Mouse (Mus musculus) G1E-ER4 (cell line): ENCODE results near the gene Isg20. TPM values are rescaled to one million over a fixed set of nuclear protein-coding genes. Genes with fewer than 3 reads are reported as not detected.

Source experiments
- GATA1 ChIP-seq: IDR thresholded peaks from one replicate; pipeline ENCODE4 v1.8.0; 2012; ENCODE audit warnings: low read length, inconsistent platforms
- polyA plus RNA-seq: library from polyadenylated mRNA; stranded (reverse); fragments of >175 nt; gene quantifications from 2 replicates; pipeline ENCODE4 v1.2.3, GENCODE M21; 2012

Isg20 gene
- polyA plus RNA-seq, 1 experiment, result 2.0 TPM

- no peak for TF ChIP-seq GATA1
Measured at GRCm38 (mm10) chr7:78893917-78894316, 19.3 kb upstream of the Isg20 start.

DNA sequence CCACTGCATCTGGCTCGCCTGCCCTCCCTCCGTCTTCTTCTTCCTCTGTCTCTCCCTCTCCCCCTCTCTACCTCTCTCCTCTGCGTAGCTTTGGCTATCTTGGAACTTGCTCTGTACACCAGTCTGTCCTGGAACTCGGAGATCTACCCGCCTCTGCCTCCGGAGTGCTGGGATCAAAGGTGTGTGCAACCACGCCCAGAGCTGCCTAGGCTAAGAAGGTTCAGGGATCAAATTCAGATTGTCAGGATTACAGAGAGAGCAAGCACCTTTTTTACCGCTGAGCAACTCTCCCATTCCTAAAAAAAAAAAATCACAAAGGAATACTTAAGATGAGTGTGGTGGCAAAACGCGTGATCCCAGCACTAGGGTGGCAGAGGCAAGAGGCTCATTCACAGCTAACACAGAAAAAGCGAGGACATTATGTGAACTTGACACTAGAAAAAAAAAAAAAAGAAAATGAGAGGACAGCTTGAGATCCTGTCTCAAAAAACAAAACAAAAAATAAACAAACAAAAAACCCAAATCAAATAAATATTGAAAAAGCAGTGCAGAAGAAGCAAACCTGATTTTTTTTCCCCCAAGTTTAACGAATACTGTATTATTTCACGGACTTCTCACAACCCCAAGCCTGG, 18.1 kb upstream of the Isg20 start:
- TF ChIP-seq GATA1, result no peak

GRCm38 (mm10) chr7:78895653-78896333, 17.4 kb upstream of the Isg20 start, which contains the start of gene Aen:
Gene Aen, plus strand, starts transcription at chr7:78895854.
- TF ChIP-seq GATA1, result no peak

GRCm38 (mm10) chr7:78897567-78897966, 15.7 kb upstream of the Isg20 start:
- TF ChIP-seq GATA1, result no peak

DNA sequence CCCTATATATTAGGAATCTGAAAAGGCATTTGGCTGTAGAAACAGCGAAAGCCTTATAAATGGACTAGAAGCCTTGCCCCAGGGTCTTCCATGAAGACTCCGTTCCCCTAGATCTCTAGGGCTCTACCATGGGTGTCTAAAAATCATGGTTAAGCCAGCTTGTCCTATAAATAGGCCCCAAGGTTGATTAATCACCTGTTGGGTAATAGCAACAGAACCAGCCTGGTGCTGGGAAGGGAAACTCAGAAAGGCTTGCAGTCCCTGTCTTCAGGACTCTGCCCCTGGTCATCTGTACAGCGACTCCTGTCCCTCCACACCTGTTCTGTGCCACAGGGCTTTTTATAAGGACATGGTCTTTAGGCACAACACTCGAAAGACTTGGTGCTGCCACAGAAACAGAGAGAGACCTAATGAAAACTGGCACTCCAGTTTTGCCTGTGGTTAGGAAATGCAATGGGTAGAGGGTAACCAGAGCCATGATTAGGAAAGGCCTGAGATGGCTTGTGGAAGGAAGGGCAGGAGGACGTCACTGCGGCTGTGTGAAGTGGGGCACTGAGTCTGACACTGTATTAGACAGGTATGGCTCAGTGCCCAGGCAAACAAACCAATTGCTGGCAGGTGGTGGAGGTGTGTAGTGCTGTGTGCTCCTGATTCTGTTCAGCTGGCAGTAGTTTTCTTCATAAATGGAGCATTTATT, 9.9 kb upstream of the Isg20 start:
- no peak for TF ChIP-seq GATA1

GRCm38 (mm10) chr7:78904175-78904574, 9.0 kb upstream of the Isg20 start:
- TF ChIP-seq GATA1, result no peak

DNA sequence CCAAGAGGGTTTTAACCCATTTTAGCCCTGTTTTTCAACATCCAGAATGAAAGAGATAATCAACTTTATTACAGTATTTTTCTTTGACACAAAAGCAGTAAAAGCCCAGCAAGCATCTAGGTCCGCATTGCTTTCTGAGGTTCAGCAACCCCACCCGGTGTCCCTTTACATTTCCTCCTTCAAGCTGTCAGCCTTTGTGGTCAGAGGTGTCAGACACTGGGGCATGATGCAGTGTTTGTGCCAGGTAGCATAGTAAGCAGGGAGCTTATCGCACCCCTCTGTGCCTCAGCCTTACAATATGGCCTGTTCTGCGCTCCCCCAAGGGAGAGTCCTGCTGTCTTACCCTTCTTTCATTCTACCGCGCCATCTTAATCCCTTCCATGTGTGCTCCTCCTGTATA, 4.2 kb upstream of the Isg20 start:
- no peak for TF ChIP-seq GATA1

DNA sequence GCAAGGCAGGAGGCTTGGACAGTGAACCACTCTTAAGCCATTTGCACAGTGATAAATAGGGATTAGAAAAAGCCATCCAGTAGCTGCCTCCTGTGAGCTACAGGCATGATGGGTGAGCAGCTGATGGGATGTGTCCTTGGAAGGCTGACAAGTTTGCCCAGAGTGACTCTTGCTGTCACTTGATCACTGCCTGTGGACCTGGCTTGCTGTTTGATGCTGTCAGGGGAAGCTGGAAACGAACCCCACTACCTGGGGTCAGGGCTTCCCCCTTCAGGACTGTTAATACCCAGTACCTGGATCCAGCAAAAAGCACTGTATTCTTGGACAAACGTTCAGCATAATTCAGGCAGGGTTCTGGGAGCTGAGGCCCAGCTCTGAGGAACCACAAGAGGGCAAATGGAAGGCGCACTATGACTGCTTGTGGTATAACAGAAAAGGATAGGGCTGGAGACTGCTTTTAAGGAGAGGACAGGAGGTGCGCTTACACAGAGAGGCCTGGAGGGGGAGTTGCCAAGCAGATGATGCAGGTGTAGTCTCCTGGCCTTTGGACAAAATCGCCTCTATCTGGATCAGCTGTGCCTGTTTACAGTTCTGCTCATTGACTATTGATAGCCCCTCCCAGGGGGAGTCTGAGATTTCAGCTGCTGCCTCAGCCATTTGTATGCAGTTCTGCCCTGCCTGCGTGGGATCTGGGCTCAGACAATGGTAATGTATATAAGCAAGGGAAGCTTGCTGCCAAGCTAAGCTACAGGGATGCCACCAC, 2.7 kb upstream of the Isg20 start:
- no peak for TF ChIP-seq GATA1

DNA sequence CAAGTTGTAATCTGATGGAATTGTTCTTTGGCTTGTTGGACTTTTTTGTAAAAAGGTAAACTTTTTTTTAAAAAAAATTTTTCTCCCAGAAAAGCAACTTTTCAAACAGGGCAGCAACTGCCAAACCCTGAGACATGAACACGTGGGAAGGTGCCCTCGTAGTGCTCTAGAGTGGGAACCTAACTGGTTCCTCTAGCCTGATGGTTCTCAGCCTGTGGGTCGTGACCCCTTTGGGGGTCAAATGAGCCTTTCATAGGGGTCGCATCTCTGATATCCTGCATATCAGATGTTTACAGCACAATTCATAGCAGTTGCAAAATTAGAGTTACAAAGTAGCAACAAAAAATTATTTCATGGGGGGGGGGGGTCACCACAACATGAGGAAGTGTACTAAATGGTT, 2.0 kb upstream of the Isg20 start:
- no peak for TF ChIP-seq GATA1

GRCm38 (mm10) chr7:78912253-78912973, 811 bp upstream of the Isg20 start:
- no peak for TF ChIP-seq GATA1

DNA sequence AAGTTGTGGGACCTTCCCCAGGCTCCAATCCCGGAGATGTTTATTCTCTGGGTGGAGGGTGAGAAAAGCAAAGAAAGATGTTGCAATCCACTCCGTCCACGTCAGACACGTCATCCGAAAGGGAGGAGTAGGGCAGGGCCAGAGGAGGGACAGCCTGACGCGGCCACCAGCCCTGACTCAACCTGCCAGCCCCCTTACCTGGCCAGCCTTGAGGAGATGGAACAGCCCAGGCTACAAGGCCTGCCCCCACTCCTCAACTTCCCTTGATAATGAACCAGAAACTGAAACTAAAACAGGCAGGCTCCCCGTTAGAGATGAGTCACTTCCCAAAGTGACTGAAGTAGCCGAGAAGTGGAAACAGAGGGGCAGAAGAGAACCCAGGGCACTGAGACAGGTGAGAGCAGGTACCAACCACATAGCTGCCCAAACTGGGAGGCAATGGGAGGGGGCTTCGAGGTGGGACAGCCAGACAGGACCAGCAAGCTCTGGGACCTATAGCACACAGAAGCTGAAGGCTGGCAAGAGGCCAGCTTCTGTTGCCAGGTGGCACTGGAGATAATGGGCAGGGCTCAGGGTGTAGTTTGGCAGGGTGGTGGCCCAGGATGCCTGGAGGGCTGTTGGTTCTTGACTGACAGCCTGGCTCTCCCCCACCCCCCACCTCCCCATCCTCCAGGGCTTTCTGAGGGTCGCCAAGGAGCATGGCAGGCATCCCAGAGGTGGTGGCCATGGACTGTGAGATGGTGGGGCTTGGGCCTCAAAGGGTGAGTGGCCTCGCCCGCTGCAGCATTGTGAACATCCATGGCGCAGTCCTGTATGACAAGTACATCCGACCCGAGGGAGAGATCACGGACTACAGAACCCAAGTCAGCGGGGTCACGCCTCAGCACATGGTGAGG, 673 bp downstream of the Isg20 start:
- no peak for TF ChIP-seq GATA1

DNA sequence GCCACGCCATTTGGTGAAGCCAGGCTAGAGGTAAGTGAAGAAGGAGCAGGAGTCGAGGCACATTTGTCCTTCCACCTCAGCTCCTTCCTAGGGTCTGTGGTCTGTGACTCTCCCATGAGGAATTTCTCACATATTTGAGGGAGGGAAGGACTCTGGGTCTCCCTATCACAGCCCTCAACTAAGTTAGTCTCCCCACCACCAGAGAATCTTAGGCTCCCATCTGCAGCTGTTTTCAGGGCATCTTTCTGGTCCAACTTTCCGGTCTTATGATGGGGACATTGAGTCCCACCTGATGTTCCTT, 1.3 kb downstream of the Isg20 start:
- TF ChIP-seq GATA1, result no peak

GRCm38 (mm10) chr7:78914896-78915510, 1.8 kb downstream of the Isg20 start:
- TF ChIP-seq GATA1, result no peak

- no peak for TF ChIP-seq GATA1
Measured at GRCm38 (mm10) chr7:78918686-78919085, 5.5 kb downstream of the Isg20 start.
